Mouse (Mus musculus) megakaryocyte-erythroid progenitor cell, adult 5-6 weeks (primary cell): ENCODE measurements around the gene Cpeb2. TPM values are rescaled to one million over a fixed set of nuclear protein-coding genes. Genes with fewer than 3 reads are reported as not detected.

Experiments used
- ATAC-seq: replicated peaks from 2 replicates; pipeline ENCODE4 v1.8.0; 2016; ENCODE audit warnings: mild to moderate bottlenecking, inconsistent platforms; ENCODE audit not compliant: severe bottlenecking, poor library complexity, low FRiP score, low TSS enrichment
- total RNA-seq, 2 experiments: library from RNA; stranded (forward) in 1 of 2; stranded (reverse) in 1 of 2; fragments of 200-1000, 215-1000 nt in 1 of 2; fragments of >200 nt in 1 of 2; fragmentation: Nextera tagmentation in 1 of 2; gene quantifications; 2 replicates each; pipeline ENCODE4 v1.2.3; 2014 to 2017

Cpeb2 gene
- total RNA-seq, 2 experiments from 2014 or later: 0.50 to 6.1 TPM

DNA sequence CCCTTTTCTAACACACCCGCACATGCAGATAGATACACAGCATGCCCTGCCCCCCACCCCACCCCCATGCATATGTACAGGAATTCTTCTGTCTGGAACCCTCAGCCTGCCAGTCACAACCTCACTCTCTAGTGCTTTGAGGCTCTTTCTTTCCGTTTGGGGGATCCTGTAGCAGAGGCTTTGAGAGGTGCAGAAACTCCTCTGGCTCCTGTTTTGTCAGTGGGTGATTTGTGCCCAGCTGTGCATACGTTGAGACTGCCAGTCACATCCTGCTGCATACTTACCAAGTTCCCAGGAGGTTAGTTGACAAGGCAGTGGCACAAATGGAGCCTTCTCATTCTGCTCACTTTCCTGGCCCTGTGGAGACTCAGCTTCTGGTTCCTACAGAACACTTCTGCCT, 68.0 kb downstream of the Cpeb2 start:
- no peak for ATAC-seq

- ATAC-seq: no peak
Measured at GRCm38 (mm10) chr5:43303504-43303903, 70.5 kb downstream of the Cpeb2 start.

DNA sequence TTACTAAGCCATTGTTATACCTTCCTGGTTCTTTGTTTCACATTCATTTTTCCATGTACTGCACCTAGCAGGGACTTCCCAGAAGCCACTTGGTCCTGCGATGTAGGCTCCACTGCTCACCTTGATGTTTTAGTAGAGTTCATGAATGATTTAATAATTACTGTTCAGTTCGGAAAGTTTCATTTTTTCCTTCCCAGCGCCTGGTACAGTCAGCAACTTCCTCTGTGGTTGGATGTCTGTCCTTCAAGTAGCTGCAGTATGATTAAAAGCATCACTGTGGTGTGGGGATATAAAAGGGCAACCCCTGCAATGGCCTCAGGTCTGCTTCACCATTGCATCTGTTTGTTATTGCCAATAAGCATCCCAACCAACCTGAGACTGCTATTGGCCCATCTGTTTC, 72.5 kb downstream of the Cpeb2 start:
- no peak for ATAC-seq

GRCm38 (mm10) chr5:43309961-43310360, 77.0 kb downstream of the Cpeb2 start:
- no peak for ATAC-seq

- no peak for ATAC-seq
Measured at GRCm38 (mm10) chr5:43324311-43324862, 91.4 kb downstream of the Cpeb2 start.

- no peak for ATAC-seq
Measured at GRCm38 (mm10) chr5:43325561-43325960, 92.6 kb downstream of the Cpeb2 start.

GRCm38 (mm10) chr5:43328579-43328978, 95.6 kb downstream of the Cpeb2 start:
- no peak for ATAC-seq

DNA sequence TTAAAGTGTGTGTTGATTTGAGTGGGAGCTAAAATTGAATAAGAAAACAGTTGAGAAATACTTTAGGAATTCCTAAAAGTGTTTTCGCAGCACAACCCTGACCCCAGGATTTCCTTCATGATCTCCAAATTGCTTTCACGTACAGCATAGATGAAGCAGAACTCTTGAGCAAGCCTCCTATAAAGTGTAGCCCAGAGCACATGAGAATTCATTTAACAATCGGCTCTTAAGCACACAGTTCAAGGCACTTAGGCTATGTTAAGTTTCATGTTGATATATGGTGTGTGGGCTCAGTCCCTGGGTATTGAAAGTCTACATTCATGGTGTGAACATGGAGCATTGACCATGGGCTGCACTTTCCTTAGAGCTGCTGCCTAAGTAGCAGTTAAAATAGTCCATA, 97.3 kb downstream of the Cpeb2 start:
- no peak for ATAC-seq

GRCm38 (mm10) chr5:43334469-43334868, 101.5 kb downstream of the Cpeb2 start:
- ATAC-seq: no peak

DNA sequence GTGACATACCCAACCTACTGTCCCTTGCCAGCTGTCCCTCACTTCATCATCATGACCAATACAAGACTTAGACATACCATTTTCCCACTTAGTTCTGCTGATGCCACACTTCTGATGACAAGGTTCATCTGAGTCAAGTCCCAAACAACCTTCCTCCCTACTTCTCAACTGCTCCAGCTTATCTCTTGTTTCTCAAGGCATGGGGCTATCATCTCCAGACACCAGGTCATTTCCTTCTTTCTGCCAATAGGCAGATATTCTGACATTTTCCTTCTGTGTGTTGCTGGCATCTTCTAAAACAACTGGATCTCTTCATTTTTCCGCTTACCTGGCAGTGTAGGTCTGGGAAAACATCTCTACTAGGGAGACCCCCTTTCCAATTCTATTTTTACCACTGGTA, 104.2 kb downstream of the Cpeb2 start:
- ATAC-seq: no peak

- no peak for ATAC-seq
Measured at GRCm38 (mm10) chr5:43338771-43339475, 106.0 kb downstream of the Cpeb2 start.
